Mouse (Mus musculus) forebrain, embryonic 11.5 days (tissue): ENCODE results near the gene Gm5485. TPM values are rescaled to one million over a fixed set of nuclear protein-coding genes. Genes with fewer than 3 reads are reported as not detected.

Experiments
- ATAC-seq: fragments of 200-750 bp; cut with Nextera tagmentation; replicated peaks from 2 replicates; pipeline ENCODE4 v1.8.0; 2017; ENCODE audit warnings: moderate TSS enrichment; ENCODE audit not compliant: low FRiP score
- DNase-seq: peaks from one replicate; pipeline ENCODE4 v3.0.0-alpha.2; 2017; ENCODE audit warnings: low spot score
- H3K27ac ChIP-seq: fragments of 300-500 bp; sonication (generic); 2 replicates; pipeline ENCODE4 v1.5.1; 2014; ENCODE audit warnings: low read depth, low read length
- H3K27me3 ChIP-seq: fragments of 300-500 bp; sonication (generic); 2 replicates; pipeline ENCODE4 v1.6.1; 2014; ENCODE audit warnings: mild to moderate bottlenecking, low read length, mixed read lengths; ENCODE audit not compliant: control insufficient read depth, insufficient read depth
- H3K36me3 ChIP-seq: fragments of 300-500 bp; sonication (generic); 2 replicates; pipeline ENCODE4 v1.6.1; 2014; ENCODE audit warnings: mild to moderate bottlenecking, low read length, moderate library complexity, mixed read lengths; ENCODE audit not compliant: control insufficient read depth, insufficient read depth
- H3K4me1 ChIP-seq: fragments of 300-500 bp; sonication (generic); replicated peaks from 2 replicates; pipeline ENCODE4 v1.6.1; 2014; ENCODE audit warnings: low read length, mixed read lengths; ENCODE audit not compliant: control insufficient read depth, insufficient read depth
- H3K4me2 ChIP-seq: fragments of 300-500 bp; sonication (generic); 2 replicates; pipeline ENCODE4 v1.6.1; 2014; ENCODE audit warnings: low read depth, mild to moderate bottlenecking, low read length, moderate library complexity, mixed read lengths; ENCODE audit not compliant: severe bottlenecking
- H3K4me3 ChIP-seq: fragments of 300-500 bp; sonication (generic); 2 replicates; pipeline ENCODE4 v1.5.1; 2014; ENCODE audit warnings: low read depth, low read length
- H3K9ac ChIP-seq: fragments of 300-500 bp; sonication (generic); 2 replicates; pipeline ENCODE4 v1.6.1; 2014; ENCODE audit warnings: low read length
- H3K9me3 ChIP-seq: fragments of 300-500 bp; sonication (generic); 2 replicates; pipeline ENCODE4 v1.6.1; 2016; ENCODE audit warnings: low read length, mixed read lengths; ENCODE audit not compliant: control insufficient read depth
- whole genome bisulfite sequencing: fragments of 180-500 bp; shearing (Covaris S2); extraction: QIAGEN DNeasy Blood & Tissue Kit; methylation state at CpG from one replicate; pipeline ENCODE4 v1.1.7; 2014; 5-methylcytosine and 5-hydroxymethylcytosine counted together
- polyA plus RNA-seq: library from polyadenylated mRNA; unstranded; fragments of >200 nt; fragmentation: Nextera tagmentation; extraction: Ambion mirVana; gene quantifications from 2 replicates; pipeline ENCODE4 v1.2.1, GENCODE M21; 2014

Gm5485 gene
- polyA plus RNA-seq, 1 experiment from 2014 or later = not detected

- Histone ChIP-seq H3K4me1 (no peaks in the 10 kb centered on the region), H3K9me3 (no peaks in the 10 kb centered on the region), H3K4me2 (no peak overlapping the region), H3K27ac (no peak overlapping the region), H3K36me3 (no peaks in the 10 kb centered on the region), H3K27me3 (no peaks in the 10 kb centered on the region), H3K9ac (no peak overlapping the region), H3K4me3 (no peak overlapping the region)
- DNase-seq (no peak), ATAC-seq (no peak)
- 90% methylated on average over 5 of the region's 5 CpGs for WGBS
Observed at GRCm38 (mm10) chr16:48355716-48356115, 56.5 kb downstream of the Gm5485 start.

Other genes with a start within 250 kb of the Gm5485 start
- not detected in 2 replicates for gene Dppa4, start 128.7 kb downstream of the Gm5485 start, polyA plus RNA-seq
- gene Dppa2, start 108.5 kb downstream of the Gm5485 start, polyA plus RNA-seq = not detected in 2 replicates
- gene Morc1, start 18.8 kb upstream of the Gm5485 start, polyA plus RNA-seq = 0.08 TPM in 1 of 2 replicates, not detected in the other